Mouse (Mus musculus): Measurements from ENCODE around the gene Apol7a. TPM values are rescaled to one million over a fixed set of nuclear protein-coding genes. Genes with fewer than 3 reads are reported as not detected.

Apol7a gene
- polyA plus RNA-seq (2017; shearing (Covaris generic)): under 1 TPM in 1 of 2 experiments, not detected in 1; 0.34 TPM

DNA sequence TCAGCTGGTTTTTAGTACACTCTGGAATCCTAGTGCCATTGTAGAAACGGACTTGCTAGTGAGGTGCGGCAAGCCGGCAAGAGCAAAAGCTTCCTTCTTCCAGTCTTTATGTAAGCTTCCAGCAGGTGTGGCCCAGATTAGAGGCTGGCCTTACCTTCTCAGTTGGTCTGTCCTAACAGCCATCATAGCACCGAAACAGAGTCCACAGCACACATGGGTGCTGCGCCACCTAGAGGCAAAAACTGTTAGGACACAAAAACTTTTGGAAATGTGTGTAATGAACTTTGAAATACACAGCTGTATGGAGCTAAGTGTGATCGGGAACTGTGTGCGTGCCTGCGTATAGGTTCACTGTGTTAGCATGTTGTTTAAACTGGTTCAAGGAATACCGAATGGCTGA lies at the start of gene Apol7a:
Apol7a (minus strand) TSS at position 84 of the 400 bp plus-strand sequence.

DNA sequence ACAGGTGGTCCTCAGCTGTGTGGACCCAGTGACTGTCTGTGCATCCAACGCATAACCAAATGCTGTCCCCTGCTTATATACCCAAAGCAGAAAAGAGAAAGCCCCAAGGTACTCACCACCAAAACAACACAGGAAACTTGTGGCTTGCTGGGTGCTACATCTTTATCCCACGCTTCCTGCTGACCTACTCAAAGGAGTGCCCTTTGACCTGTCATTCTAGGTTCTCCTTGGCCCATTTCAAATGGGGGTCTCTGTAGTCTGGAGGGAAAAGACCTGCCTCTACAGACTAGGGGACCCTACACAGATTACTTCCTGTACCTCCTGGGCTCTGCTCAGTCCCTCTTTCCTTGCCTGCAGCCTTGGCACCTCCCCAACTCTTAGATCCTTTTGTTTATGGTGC lies 48.5 kb upstream of the Apol7a start, which contains the start of gene Apol7b:
Apol7b (minus strand) TSS at position 101 of the 400 bp plus-strand sequence.

DNA sequence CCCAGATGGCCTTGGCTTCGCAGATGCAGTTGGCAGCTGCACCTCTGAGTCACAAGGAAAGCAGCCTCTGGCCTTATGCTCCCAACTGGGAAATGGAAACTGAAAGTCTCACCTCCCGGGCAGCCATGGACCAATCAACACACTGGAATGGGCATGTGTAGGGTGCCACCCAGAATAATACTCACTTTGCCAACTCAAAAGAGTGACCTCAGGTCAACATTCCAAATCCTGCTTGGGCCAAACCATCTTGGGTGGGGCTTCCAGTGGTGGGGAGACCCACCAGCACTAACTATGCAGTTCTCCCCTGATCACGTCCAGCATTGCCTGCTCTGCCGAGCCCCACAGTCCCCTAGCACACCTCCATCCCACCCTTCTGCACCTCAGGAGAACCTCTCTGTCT lies 12.1 kb upstream of the Apol7a start, which contains the start of gene Apol9a:
Apol9a (minus strand) TSS at position 101 of the 400 bp plus-strand sequence.

Other genes starting within 250 kb of the Apol7a start
- 1 to 10 TPM in 1 of 2 experiments, under 1 TPM in 1; 0.35 to 3.7 TPM for gene Rbfox2, start 92.1 kb downstream of the Apol7a start, polyA plus RNA-seq (2017; shearing (Covaris generic))
- gene Apol9a, start 12.0 kb upstream of the Apol7a start, polyA plus RNA-seq (2017; shearing (Covaris generic)): 10 to 100 TPM in 1 of 2 experiments, 1 to 10 TPM in 1; 8.1 to 16.1 TPM
- 1 to 10 TPM in 1 of 2 experiments, under 1 TPM in 1; 0.24 to 2.2 TPM for gene Apol7b, start 48.4 kb upstream of the Apol7a start, polyA plus RNA-seq (2017; shearing (Covaris generic))
- under 1 TPM; 0.35 to 0.67 TPM for gene Apol10a, start 77.9 kb upstream of the Apol7a start, polyA plus RNA-seq (2017; shearing (Covaris generic))
- not detected for gene Apol11a, start 109.2 kb upstream of the Apol7a start, polyA plus RNA-seq (2017; shearing (Covaris generic))
- under 1 TPM; 0.17 to 0.43 TPM for gene Apol7c, start 134.2 kb upstream of the Apol7a start, polyA plus RNA-seq (2017; shearing (Covaris generic))
- not detected for gene 1700025B11Rik, start 162.8 kb upstream of the Apol7a start, polyA plus RNA-seq (2017; shearing (Covaris generic))
- 1 to 10 TPM; 2.2 to 6.8 TPM for gene Apol10b, start 197.0 kb upstream of the Apol7a start, polyA plus RNA-seq (2017; shearing (Covaris generic))
- gene Gm36245, start 200.1 kb upstream of the Apol7a start, polyA plus RNA-seq (2017; shearing (Covaris generic)): not detected
- gene Apol11b, start 244.2 kb upstream of the Apol7a start, polyA plus RNA-seq (2017; shearing (Covaris generic)): 1 to 10 TPM in 1 of 2 experiments, under 1 TPM in 1; 0.19 to 1.2 TPM

Measured in inflammation-experienced regulatory T-cells (primary cell).